Mouse (Mus musculus): ENCODE data around the gene Arhgdib. TPM values are rescaled to one million over a fixed set of nuclear protein-coding genes. Genes with fewer than 3 reads are reported as not detected.
A peak's percentile ranks its signal among the peaks of the same experiment; 100 is the strongest.
"Not testable (repeated sequence)": the region's sequence is repeated elsewhere in the genome, so short reads cannot be mapped to it uniquely, and the experiment has no call there.

Gene Arhgdib
- polyA plus RNA-seq, 1 experiment from 2014 or later: 164 TPM

GRCm38 (mm10) chr6:136980331-136980746 is 38.6 kb upstream of the Arhgdib start:
- Histone ChIP-seq H3K4me2 (ENCODE audit: low read depth, low read length) (no peak overlapping the region), H3K9me3 (replicated peaks; ENCODE audit: control insufficient read depth, low read length) (no peaks in the 10 kb centered on the region), H3K27me3 (ENCODE audit: control insufficient read depth, insufficient read depth, low read depth, low read length) (no peaks in the 10 kb centered on the region), H3K27ac (ENCODE audit: low read length) (peak overlapping the region; percentile 48), H3K4me1 (ENCODE audit: control insufficient read depth, low read depth, low read length) (peaks cover 8% of the 10 kb centered on the region), H3K36me3 (ENCODE audit: control insufficient read depth, insufficient read depth) (no peaks in the 10 kb centered on the region), H3K9ac (ENCODE audit: low read depth, low read length) (no peak overlapping the region), H3K4me3 (ENCODE audit: low read depth, low read length) (no peak overlapping the region)
- WGBS (ENCODE audit: insufficient replicate concordance): 6% methylated on average over 3 of the region's 3 CpGs
- no peak for ATAC-seq (ENCODE audit: low read depth)

GRCm38 (mm10) chr6:136979274-136980082 is 37.8 kb upstream of the Arhgdib start:
- H3K36me3 ChIP-seq (ENCODE audit: control insufficient read depth, insufficient read depth): no peaks in the 10 kb centered on the region
- no peak overlapping the region for H3K9ac ChIP-seq (ENCODE audit: low read depth, low read length)
- H3K4me3 ChIP-seq (ENCODE audit: low read depth, low read length): peak overlapping the region; percentile 13; the same call in 1 of the 2 replicates
- 20% methylated on average over 23 of the region's 23 CpGs for WGBS (ENCODE audit: insufficient replicate concordance)
- H3K9me3 ChIP-seq (replicated peaks; ENCODE audit: control insufficient read depth, low read length): no peaks in the 10 kb centered on the region
- no peaks in the 10 kb centered on the region for H3K27me3 ChIP-seq (ENCODE audit: control insufficient read depth, insufficient read depth, low read depth, low read length)
- H3K27ac ChIP-seq (ENCODE audit: low read length): peak overlapping the region; percentile 48
- ATAC-seq (ENCODE audit: low read depth): peak; percentile 62
- H3K4me2 ChIP-seq (ENCODE audit: low read depth, low read length): peak overlapping the region; percentile 46
- peaks cover 8% of the 10 kb centered on the region for H3K4me1 ChIP-seq (ENCODE audit: control insufficient read depth, low read depth, low read length)

- not testable (repeated sequence) for H3K27me3 ChIP-seq (ENCODE audit: control insufficient read depth, insufficient read depth, low read depth, low read length); ATAC-seq (ENCODE audit: low read depth); H3K36me3 ChIP-seq (ENCODE audit: control insufficient read depth, insufficient read depth); H3K9ac ChIP-seq (ENCODE audit: low read depth, low read length); H3K4me1 ChIP-seq (ENCODE audit: control insufficient read depth, low read depth, low read length); H3K4me2 ChIP-seq (ENCODE audit: low read depth, low read length); H3K27ac ChIP-seq (ENCODE audit: low read length); H3K9me3 ChIP-seq (replicated peaks; ENCODE audit: control insufficient read depth, low read length); H3K4me3 ChIP-seq (ENCODE audit: low read depth, low read length)
- WGBS (ENCODE audit: insufficient replicate concordance): 16% methylated on average over 4 of the region's 4 CpGs
These were observed 27.2 kb upstream of the Arhgdib start for GRCm38 (mm10) chr6:136968877-136969276.

- 34% methylated on average over 4 of the region's 4 CpGs for WGBS (ENCODE audit: insufficient replicate concordance)
- Histone ChIP-seq H3K36me3 (ENCODE audit: control insufficient read depth, insufficient read depth) (no peaks in the 10 kb centered on the region), H3K9ac (ENCODE audit: low read depth, low read length) (no peak overlapping the region), H3K4me1 (ENCODE audit: control insufficient read depth, low read depth, low read length) (no peaks in the 10 kb centered on the region; the same call in 1 of the 2 replicates), H3K4me3 (ENCODE audit: low read depth, low read length) (no peak overlapping the region), H3K9me3 (replicated peaks; ENCODE audit: control insufficient read depth, low read length) (no peaks in the 10 kb centered on the region), H3K27ac (ENCODE audit: low read length) (no peak overlapping the region), H3K4me2 (ENCODE audit: low read depth, low read length) (no peak overlapping the region), H3K27me3 (ENCODE audit: control insufficient read depth, insufficient read depth, low read depth, low read length) (no peaks in the 10 kb centered on the region)
- no peak for ATAC-seq (ENCODE audit: low read depth)
These were observed 25.8 kb upstream of the Arhgdib start for GRCm38 (mm10) chr6:136967466-136967865.

GRCm38 (mm10) chr6:136965912-136966311 is 24.2 kb upstream of the Arhgdib start:
- Histone ChIP-seq H3K4me2 (ENCODE audit: low read depth, low read length) (no peak overlapping the region), H3K4me1 (ENCODE audit: control insufficient read depth, low read depth, low read length) (no peaks in the 10 kb centered on the region; the same call in 1 of the 2 replicates), H3K36me3 (ENCODE audit: control insufficient read depth, insufficient read depth) (no peaks in the 10 kb centered on the region), H3K27ac (ENCODE audit: low read length) (no peak overlapping the region), H3K27me3 (ENCODE audit: control insufficient read depth, insufficient read depth, low read depth, low read length) (no peaks in the 10 kb centered on the region), H3K9ac (ENCODE audit: low read depth, low read length) (no peak overlapping the region), H3K4me3 (ENCODE audit: low read depth, low read length) (no peak overlapping the region), H3K9me3 (replicated peaks; ENCODE audit: control insufficient read depth, low read length) (no peaks in the 10 kb centered on the region)
- no peak for ATAC-seq (ENCODE audit: low read depth)
- 65% methylated on average over 10 of the region's 10 CpGs for WGBS (ENCODE audit: insufficient replicate concordance)

- WGBS (ENCODE audit: insufficient replicate concordance): 27% methylated on average over 13 of the region's 13 CpGs
- no peak overlapping the region for H3K4me3 ChIP-seq (ENCODE audit: low read depth, low read length)
- no peaks in the 10 kb centered on the region for H3K9me3 ChIP-seq (replicated peaks; ENCODE audit: control insufficient read depth, low read length)
- ATAC-seq (ENCODE audit: low read depth): no peak
- H3K36me3 ChIP-seq (ENCODE audit: control insufficient read depth, insufficient read depth): no peaks in the 10 kb centered on the region
- H3K9ac ChIP-seq (ENCODE audit: low read depth, low read length): no peak overlapping the region
- H3K4me1 ChIP-seq (ENCODE audit: control insufficient read depth, low read depth, low read length): no peaks in the 10 kb centered on the region; the same call in 1 of the 2 replicates
- no peaks in the 10 kb centered on the region for H3K27me3 ChIP-seq (ENCODE audit: control insufficient read depth, insufficient read depth, low read depth, low read length)
- peak overlapping the region; percentile 21; the same call in 1 of the 2 replicates for H3K27ac ChIP-seq (ENCODE audit: low read length)
- no peak overlapping the region for H3K4me2 ChIP-seq (ENCODE audit: low read depth, low read length)
These were observed 23.2 kb upstream of the Arhgdib start for GRCm38 (mm10) chr6:136964609-136965510.

- H3K9ac ChIP-seq (ENCODE audit: low read depth, low read length): no peak overlapping the region
- H3K36me3 ChIP-seq (ENCODE audit: control insufficient read depth, insufficient read depth): no peaks in the 10 kb centered on the region
- H3K4me3 ChIP-seq (ENCODE audit: low read depth, low read length): no peak overlapping the region
- H3K4me2 ChIP-seq (ENCODE audit: low read depth, low read length): no peak overlapping the region
- H3K4me1 ChIP-seq (ENCODE audit: control insufficient read depth, low read depth, low read length): no peaks in the 10 kb centered on the region
- WGBS (ENCODE audit: insufficient replicate concordance): 51% methylated on average over 11 of the region's 11 CpGs
- H3K27me3 ChIP-seq (ENCODE audit: control insufficient read depth, insufficient read depth, low read depth, low read length): no peaks in the 10 kb centered on the region
- H3K9me3 ChIP-seq (replicated peaks; ENCODE audit: control insufficient read depth, low read length): no peaks in the 10 kb centered on the region
- ATAC-seq (ENCODE audit: low read depth): no peak
- H3K27ac ChIP-seq (ENCODE audit: low read length): no peak overlapping the region
These were observed 21.3 kb upstream of the Arhgdib start for GRCm38 (mm10) chr6:136962957-136963356.

GRCm38 (mm10) chr6:136959131-136959530 is 17.4 kb upstream of the Arhgdib start:
- no peak for ATAC-seq (ENCODE audit: low read depth)
- no peak overlapping the region for H3K27ac ChIP-seq (ENCODE audit: low read length)
- H3K9me3 ChIP-seq (replicated peaks; ENCODE audit: control insufficient read depth, low read length): no peaks in the 10 kb centered on the region

More at GRCm38 (mm10) chr6:136959131-136959530, 17.4 kb upstream of the Arhgdib start:
- no peaks in the 10 kb centered on the region for H3K27me3 ChIP-seq (ENCODE audit: control insufficient read depth, insufficient read depth, low read depth, low read length)
- WGBS (ENCODE audit: insufficient replicate concordance): 39% methylated on average over 11 of the region's 11 CpGs
- no peak overlapping the region for H3K4me3 ChIP-seq (ENCODE audit: low read depth, low read length)
- no peak overlapping the region for H3K4me2 ChIP-seq (ENCODE audit: low read depth, low read length)
- H3K9ac ChIP-seq (ENCODE audit: low read depth, low read length): no peak overlapping the region
- H3K4me1 ChIP-seq (ENCODE audit: control insufficient read depth, low read depth, low read length): no peaks in the 10 kb centered on the region
- H3K36me3 ChIP-seq (ENCODE audit: control insufficient read depth, insufficient read depth): no peaks in the 10 kb centered on the region
